Mouse (Mus musculus) myocyte (in vitro differentiated cells): ENCODE measurements at regions not wholly inside any gene's neighbourhood (a gene's known extent, or its start where the extent isn't known, plus 50 kb on each side); places are given as distances from the start of the nearest gene placed in this dataset.

Experiments
- H3K27me3 ChIP-seq: one replicate; pipeline ENCODE4 v1.6.1; 2011; ENCODE audit not compliant: control insufficient read depth, insufficient read depth, insufficient read length
- H3K36me3 ChIP-seq: one replicate; pipeline ENCODE4 v1.6.1; 2011; ENCODE audit not compliant: control insufficient read depth, insufficient read depth
- H3K4me2 ChIP-seq: one replicate; pipeline ENCODE4 v1.6.1; 2011; ENCODE audit warnings: low read depth, control low read depth
- H3K4me3 ChIP-seq: one replicate; pipeline ENCODE4 v1.5.1; 2011; ENCODE audit warnings: mild to moderate bottlenecking, control low read depth, moderate library complexity
- H3K79me2 ChIP-seq: one replicate; pipeline ENCODE4 v1.6.1; 2011; ENCODE audit not compliant: control insufficient read depth, insufficient read depth
- H3ac ChIP-seq: one replicate; pipeline ENCODE4 v1.6.1; 2011; ENCODE audit not compliant: control insufficient read depth, insufficient read length
- CEBPB ChIP-seq: IDR thresholded peaks from 2 replicates; pipeline ENCODE4 v1.6.1; 2011; ENCODE audit warnings: mild to moderate bottlenecking, moderate library complexity; ENCODE audit not compliant: poor library complexity, insufficient read depth, severe bottlenecking
- E2F4 ChIP-seq: IDR thresholded peaks from one replicate; pipeline ENCODE4 v1.6.1; 2011; ENCODE audit warnings: mild to moderate bottlenecking, control low read depth, moderate library complexity; ENCODE audit not compliant: insufficient read depth
- MAX ChIP-seq: IDR thresholded peaks from one replicate; pipeline ENCODE4 v1.6.1; 2011; ENCODE audit warnings: low read depth, mild to moderate bottlenecking, control low read depth
- MYOD1 ChIP-seq, 3 experiments: IDR thresholded peaks; one replicate each; pipeline ENCODE4 v1.6.1; 2011; ENCODE audit warnings: control low read depth in 2 of 3, low read depth in 2 of 3, mild to moderate bottlenecking in 2 of 3, moderate library complexity in 1 of 3; ENCODE audit not compliant: insufficient read length in 2 of 3, control insufficient read depth in 1 of 3
- MYOG ChIP-seq, 3 experiments: IDR thresholded peaks; one replicate each; pipeline ENCODE4 v1.6.1; 2011; ENCODE audit warnings: control low read depth in 2 of 3, low read depth in 2 of 3, mild to moderate bottlenecking in 2 of 3; ENCODE audit not compliant: insufficient read length in 2 of 3, control insufficient read depth in 1 of 3, insufficient read depth in 1 of 3
- POLR2A ChIP-seq: IDR thresholded peaks from one replicate; pipeline ENCODE4 v1.6.1; 2011; ENCODE audit warnings: low read depth, mild to moderate bottlenecking, control low read depth, moderate library complexity; ENCODE audit not compliant: insufficient read length
- POLR2AphosphoS2 ChIP-seq: IDR thresholded peaks from one replicate; pipeline ENCODE4 v1.6.1; 2011; ENCODE audit warnings: low read depth, control low read depth; ENCODE audit not compliant: insufficient read length
- REST ChIP-seq: IDR thresholded peaks from one replicate; pipeline ENCODE4 v1.6.1; 2011; ENCODE audit warnings: mild to moderate bottlenecking, control low read depth, moderate library complexity; ENCODE audit not compliant: insufficient read depth, insufficient read length
- SRF ChIP-seq: IDR thresholded peaks from one replicate; pipeline ENCODE4 v1.6.1; 2011; ENCODE audit warnings: low read depth; ENCODE audit not compliant: control insufficient read depth, insufficient read length
- TCF12 ChIP-seq: IDR thresholded peaks from one replicate; pipeline ENCODE4 v1.6.1; 2011; ENCODE audit warnings: mild to moderate bottlenecking, control low read depth; ENCODE audit not compliant: poor library complexity, insufficient read depth, severe bottlenecking
- TCF3 ChIP-seq: IDR thresholded peaks from one replicate; pipeline ENCODE4 v1.6.1; 2011; ENCODE audit warnings: low read depth, control low read depth; ENCODE audit not compliant: insufficient read length
- USF1 ChIP-seq: IDR thresholded peaks from one replicate; pipeline ENCODE4 v1.6.1; 2011; ENCODE audit warnings: low read depth, mild to moderate bottlenecking, control low read depth, moderate library complexity

DNA sequence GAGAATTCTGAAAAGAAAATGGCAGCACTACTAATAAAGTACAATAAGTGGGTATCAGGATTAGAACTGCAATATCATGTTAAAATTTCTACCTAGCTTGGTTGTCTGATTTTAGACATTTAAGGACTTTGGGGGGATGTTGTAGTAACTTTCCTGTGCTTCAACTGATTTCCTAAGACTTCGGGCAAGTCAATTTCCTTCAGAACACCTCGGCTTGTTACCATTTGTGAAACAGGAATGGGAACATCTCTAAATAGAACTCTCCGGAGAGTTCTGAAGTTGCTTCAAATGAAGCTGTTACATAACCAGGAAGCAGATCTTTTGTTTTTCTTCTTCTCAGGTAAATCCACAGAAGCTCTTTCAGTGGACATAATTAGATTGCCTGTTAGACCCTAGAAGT lies 237.0 kb upstream of the Cited2 start:
- no peaks in the 10 kb centered on the region for H3K36me3 ChIP-seq
- H3K4me2 ChIP-seq, result no peak overlapping the region
- H3K4me3 ChIP-seq, result no peak overlapping the region
- no peak overlapping the region for H3ac ChIP-seq
- H3K27me3 ChIP-seq, result no peaks in the 10 kb centered on the region
- H3K79me2 ChIP-seq, result no peaks in the 10 kb centered on the region
- no peak for TF ChIP-seq CEBPB
- TF ChIP-seq SRF, result no peak
- no peak for TF ChIP-seq MAX
- no peak for TF ChIP-seq POLR2AphosphoS2
- no peak for TF ChIP-seq USF1

DNA sequence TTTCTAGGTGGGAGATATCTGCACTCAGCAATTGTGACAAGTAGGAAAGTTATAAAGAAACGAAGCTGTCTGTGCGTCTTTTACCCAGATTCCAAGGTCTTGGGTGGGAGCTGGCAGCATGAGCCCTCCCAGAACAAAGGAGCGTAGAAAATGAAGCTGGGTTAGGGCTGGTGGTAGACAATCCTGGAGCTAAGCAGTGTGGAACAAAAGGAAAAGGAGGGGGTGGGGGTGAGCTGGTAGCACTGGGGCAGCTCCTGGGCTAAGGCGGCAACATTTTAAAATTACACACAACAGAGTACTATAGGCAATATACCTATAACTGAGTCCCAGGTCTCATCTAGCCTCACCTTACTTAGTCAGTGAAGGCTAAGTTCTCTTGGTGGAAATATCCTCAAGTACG lies 235.6 kb upstream of the Cited2 start:
- TF ChIP-seq SRF (no peak), MYOD1 (IDR thresholded peaks at IDR 0.05; ENCODE audit: control insufficient read depth in 1 of 3, insufficient read length in 2 of 3, low read depth in 2 of 3) (no peak), TCF3 (no peak), REST (no peak), TCF12 (no peak), MAX (no peak), E2F4 (no peak), USF1 (no peak), MYOG (IDR thresholded peaks at IDR 0.05; ENCODE audit: control insufficient read depth in 1 of 3, insufficient read depth in 1 of 3, insufficient read length in 2 of 3, low read depth in 2 of 3) (no peak), CEBPB (no peak), POLR2AphosphoS2 (no peak), POLR2A (no peak)
- no peak overlapping the region for H3ac ChIP-seq
- no peaks in the 10 kb centered on the region for H3K36me3 ChIP-seq
- H3K79me2 ChIP-seq, result no peaks in the 10 kb centered on the region
- H3K4me3 ChIP-seq, result no peak overlapping the region
- no peak overlapping the region for H3K4me2 ChIP-seq
- no peaks in the 10 kb centered on the region for H3K27me3 ChIP-seq

DNA sequence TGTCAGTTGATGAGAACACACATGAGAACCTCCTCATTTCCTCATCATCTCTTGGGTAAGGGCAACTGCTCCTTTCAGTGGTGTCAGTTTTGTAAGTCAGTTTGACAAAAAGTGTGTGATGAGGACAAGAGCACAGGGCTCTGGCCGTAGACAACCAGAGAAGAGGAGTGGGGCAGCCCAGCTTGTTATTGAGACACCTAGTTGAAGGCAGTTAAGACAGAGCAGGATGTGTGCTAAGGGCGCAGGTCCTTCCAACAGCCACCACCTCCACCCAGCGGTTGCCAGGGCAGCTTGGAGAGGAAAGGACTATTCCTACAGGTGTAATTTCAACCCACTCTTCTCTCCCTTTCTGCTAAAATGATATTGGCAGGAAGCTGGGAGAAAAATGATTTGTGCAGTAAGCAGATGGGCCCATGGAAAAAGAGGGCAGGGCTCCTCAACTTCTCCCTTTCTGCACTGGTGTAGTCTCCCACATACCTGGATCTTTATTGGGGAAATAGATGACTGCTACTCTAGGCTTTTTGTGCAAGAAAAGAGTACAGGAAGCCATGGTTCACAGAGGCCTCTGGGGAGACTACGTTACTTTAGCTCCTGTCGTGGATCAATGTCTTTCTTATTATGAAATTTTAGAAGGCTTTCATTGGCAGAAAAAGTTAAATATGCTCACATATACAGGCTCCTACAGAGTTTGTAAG lies 231.3 kb upstream of the Cited2 start:
- Histone ChIP-seq H3ac (no peak overlapping the region), H3K4me3 (no peak overlapping the region), H3K36me3 (no peaks in the 10 kb centered on the region), H3K4me2 (no peak overlapping the region), H3K79me2 (no peaks in the 10 kb centered on the region), H3K27me3 (no peaks in the 10 kb centered on the region)
- no peak for TF ChIP-seq CEBPB
- no peak for TF ChIP-seq TCF12
- TF ChIP-seq SRF, result no peak
- no peak for TF ChIP-seq POLR2AphosphoS2

DNA sequence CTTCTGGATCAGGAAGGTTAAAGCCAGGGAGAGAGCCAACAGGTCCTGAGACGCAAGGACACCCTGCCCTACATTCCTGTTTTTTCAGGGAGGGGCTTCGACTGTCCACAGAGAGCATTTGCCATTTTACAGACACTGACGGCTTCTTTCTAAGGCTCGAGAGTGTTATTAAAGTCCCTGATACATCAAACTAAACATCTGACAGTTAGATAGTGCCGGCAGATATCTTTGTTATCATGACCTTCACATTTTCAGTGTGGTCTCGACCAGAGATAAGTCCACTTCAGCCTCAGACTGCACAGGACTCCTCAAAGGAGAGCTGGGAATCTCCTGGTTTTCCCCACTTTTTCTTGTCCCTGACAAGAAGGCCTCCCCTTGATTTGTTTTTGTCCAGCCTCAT lies 229.9 kb upstream of the Cited2 start:
- TF ChIP-seq POLR2AphosphoS2 (no peak), SRF (no peak)
- no peak overlapping the region for H3ac ChIP-seq

DNA sequence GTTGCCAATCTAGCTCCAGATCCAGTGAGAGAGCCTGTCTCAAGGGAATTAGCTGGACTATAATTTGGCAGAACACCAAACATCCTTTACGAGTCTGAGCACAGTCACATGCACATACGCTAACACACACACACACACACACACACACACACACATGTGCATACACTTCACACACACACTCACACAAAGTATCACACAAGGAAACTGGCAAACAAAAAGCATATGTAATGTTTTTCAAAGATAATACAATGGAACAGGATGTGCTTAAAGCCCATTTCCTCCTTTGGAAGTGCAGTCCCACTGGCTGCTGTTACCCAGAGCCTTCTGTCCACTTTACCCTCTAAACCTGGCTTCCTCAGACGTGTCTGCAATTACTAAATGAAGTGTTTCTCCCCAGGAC lies 226.2 kb upstream of the Cited2 start:
- TF ChIP-seq MYOD1 (IDR thresholded peaks at IDR 0.05; ENCODE audit: control insufficient read depth in 1 of 3, insufficient read length in 2 of 3, low read depth in 2 of 3) (no peak), E2F4 (no peak), SRF (no peak), POLR2A (no peak), TCF3 (no peak), USF1 (no peak), MYOG (IDR thresholded peaks at IDR 0.05; ENCODE audit: control insufficient read depth in 1 of 3, insufficient read depth in 1 of 3, insufficient read length in 2 of 3, low read depth in 2 of 3) (no peak), MAX (no peak), REST (no peak), TCF12 (no peak), CEBPB (no peak), POLR2AphosphoS2 (no peak)
- no peak overlapping the region for H3K4me2 ChIP-seq
- H3ac ChIP-seq, result no peak overlapping the region
- no peaks in the 10 kb centered on the region for H3K79me2 ChIP-seq
- no peak overlapping the region for H3K4me3 ChIP-seq
- H3K36me3 ChIP-seq, result no peaks in the 10 kb centered on the region
- no peaks in the 10 kb centered on the region for H3K27me3 ChIP-seq

More for the DNA sequence above, 229.9 kb upstream of the Cited2 start:
- Histone ChIP-seq H3K79me2 (no peaks in the 10 kb centered on the region), H3K27me3 (no peaks in the 10 kb centered on the region), H3K4me2 (no peak overlapping the region), H3K4me3 (no peak overlapping the region), H3K36me3 (no peaks in the 10 kb centered on the region)
